Mouse (Mus musculus): ENCODE results near the gene Ptprd.

Gene Ptprd

GRCm38 (mm10) chr4:76652971-76653370 is 1558.8 kb downstream of the Ptprd start:
- no peak for DNase-seq (ENCODE audit: low spot score in 2 of 2)

- no peak for DNase-seq (ENCODE audit: low spot score in 2 of 2)
Observed at GRCm38 (mm10) chr4:76621740-76622139, 1590.0 kb downstream of the Ptprd start.

GRCm38 (mm10) chr4:76616614-76617013 is 1595.1 kb downstream of the Ptprd start:
- DNase-seq (ENCODE audit: low spot score in 2 of 2): no peak

GRCm38 (mm10) chr4:76608246-76608645 is 1603.5 kb downstream of the Ptprd start:
- no peak for DNase-seq (ENCODE audit: low spot score in 2 of 2)

GRCm38 (mm10) chr4:76606808-76607207 is 1605.0 kb downstream of the Ptprd start:
- DNase-seq (ENCODE audit: low spot score in 2 of 2): no peak

GRCm38 (mm10) chr4:76590722-76591121 is 1621.0 kb downstream of the Ptprd start:
- no peak for DNase-seq (ENCODE audit: low spot score in 2 of 2)

- no peak for DNase-seq (ENCODE audit: low spot score in 2 of 2)
Observed at GRCm38 (mm10) chr4:76583025-76583424, 1628.7 kb downstream of the Ptprd start.

- no peak for DNase-seq (ENCODE audit: low spot score in 2 of 2)
Observed at GRCm38 (mm10) chr4:76566006-76566405, 1645.8 kb downstream of the Ptprd start.

GRCm38 (mm10) chr4:76541769-76542168 is 1670.0 kb downstream of the Ptprd start:
- DNase-seq (ENCODE audit: low spot score in 2 of 2): no peak

- DNase-seq (ENCODE audit: low spot score in 2 of 2): no peak
Observed at GRCm38 (mm10) chr4:76532926-76533325, 1678.8 kb downstream of the Ptprd start.

- DNase-seq (ENCODE audit: low spot score in 2 of 2): no peak
Observed at GRCm38 (mm10) chr4:76525281-76525680, 1686.5 kb downstream of the Ptprd start.

GRCm38 (mm10) chr4:76503279-76503601 is 1708.5 kb downstream of the Ptprd start:
- no peak for DNase-seq (ENCODE audit: low spot score in 2 of 2)

GRCm38 (mm10) chr4:76502575-76503278 is 1709.0 kb downstream of the Ptprd start:
- no peak for DNase-seq (ENCODE audit: low spot score in 2 of 2)

- no peak for DNase-seq (ENCODE audit: low spot score in 2 of 2)
Observed at GRCm38 (mm10) chr4:76485848-76486247, 1725.9 kb downstream of the Ptprd start.

GRCm38 (mm10) chr4:76468366-76469100 is 1743.2 kb downstream of the Ptprd start:
- DNase-seq (ENCODE audit: low spot score in 2 of 2): no peak

GRCm38 (mm10) chr4:76464682-76465081 is 1747.1 kb downstream of the Ptprd start:
- no peak for DNase-seq (ENCODE audit: low spot score in 2 of 2)

- no peak for DNase-seq (ENCODE audit: low spot score in 2 of 2)
Observed at GRCm38 (mm10) chr4:76461336-76461735, 1750.4 kb downstream of the Ptprd start.

- no peak for DNase-seq (ENCODE audit: low spot score in 2 of 2)
Observed at GRCm38 (mm10) chr4:76460556-76460955, 1751.2 kb downstream of the Ptprd start.

GRCm38 (mm10) chr4:76459621-76460020 is 1752.1 kb downstream of the Ptprd start:
- DNase-seq (ENCODE audit: low spot score in 2 of 2): no peak

GRCm38 (mm10) chr4:76452286-76452685 is 1759.5 kb downstream of the Ptprd start:
- no peak for DNase-seq (ENCODE audit: low spot score in 2 of 2)

GRCm38 (mm10) chr4:76451019-76451552 is 1760.7 kb downstream of the Ptprd start:
- no peak for DNase-seq (ENCODE audit: low spot score in 2 of 2)

GRCm38 (mm10) chr4:76450351-76451018 is 1761.3 kb downstream of the Ptprd start:
- DNase-seq (ENCODE audit: low spot score in 2 of 2): peak in 1 of 2 experiments; percentile 11

All from spleen, postnatal 10 days (tissue).